Mouse (Mus musculus) hindbrain, embryonic 14.5 days (tissue): ENCODE measurements around the gene Kpna6. TPM values are rescaled to one million over a fixed set of nuclear protein-coding genes. Genes with fewer than 3 reads are reported as not detected.
A peak's percentile ranks its signal among the peaks of the same experiment; 100 is the strongest.

Experiments used
- ATAC-seq: fragments of 200-750 bp; cut with Nextera tagmentation; 2 replicates; pipeline ENCODE4 v1.8.0; 2017; ENCODE audit warnings: moderate number of reproducible peaks, mild to moderate bottlenecking, moderate TSS enrichment, moderate library complexity; ENCODE audit not compliant: low FRiP score
- DNase-seq: peaks from one replicate; pipeline ENCODE4 v3.0.0-alpha.2; 2015; ENCODE audit warnings: low spot score
- H3K27ac ChIP-seq: fragments of 300-500 bp; sonication (generic); 2 replicates; pipeline ENCODE4 v1.5.1; 2014; ENCODE audit warnings: mild to moderate bottlenecking, moderate library complexity
- H3K27me3 ChIP-seq: fragments of 300-500 bp; sonication (generic); 2 replicates; pipeline ENCODE4 v1.6.1; 2014; ENCODE audit warnings: mild to moderate bottlenecking, low read length, mixed read lengths; ENCODE audit not compliant: control insufficient read depth, insufficient read depth
- H3K36me3 ChIP-seq: fragments of 300-500 bp; sonication (generic); replicated peaks from 2 replicates; pipeline ENCODE4 v1.6.1; 2014; ENCODE audit not compliant: control insufficient read depth, insufficient read depth
- H3K4me1 ChIP-seq: fragments of 300-500 bp; sonication (generic); replicated peaks from 2 replicates; pipeline ENCODE4 v1.6.1; 2014; ENCODE audit warnings: antibody characterized with exemption, low read length, mixed read lengths; ENCODE audit not compliant: control insufficient read depth, insufficient read depth
- H3K4me2 ChIP-seq: fragments of 300-500 bp; sonication (generic); replicated peaks from 2 replicates; pipeline ENCODE4 v1.6.1; 2014; ENCODE audit warnings: mild to moderate bottlenecking, moderate library complexity
- H3K4me3 ChIP-seq: fragments of 300-500 bp; sonication (generic); replicated peaks from 2 replicates; pipeline ENCODE4 v1.5.1; 2014; ENCODE audit warnings: mild to moderate bottlenecking, low read length
- H3K9ac ChIP-seq: fragments of 300-500 bp; sonication (generic); 2 replicates; pipeline ENCODE4 v1.6.1; 2014
- H3K9me3 ChIP-seq: fragments of 300-500 bp; sonication (generic); 2 replicates; pipeline ENCODE4 v1.6.1; 2016; ENCODE audit warnings: low read length; ENCODE audit not compliant: control insufficient read depth
- WGBS: fragments of 180-500 bp; shearing (Covaris S2); extraction: QIAGEN DNeasy Blood & Tissue Kit; methylation state at CpG from one replicate; pipeline ENCODE4 v1.1.7; 2014; 5-methylcytosine and 5-hydroxymethylcytosine counted together
- microRNA-seq: library from miRNA; unstranded; fragments of <30 nt; microRNA quantifications from one replicate; pipeline ENCODE4, GENCODE M21; 2016
- polyA plus RNA-seq: library from polyadenylated mRNA; unstranded; fragments of >200 nt; fragmentation: Nextera tagmentation; extraction: Ambion mirVana; gene quantifications from 2 replicates; pipeline ENCODE4 v1.2.1, GENCODE M21; 2014

The Kpna6 gene
- polyA plus RNA-seq, 1 experiment from 2014 or later = 16.3 TPM

- Histone ChIP-seq H3K4me2 (no peak within 1 kb of the TSS), H3K27ac (no peak within 1 kb of the TSS), H3K9me3 (no peaks in the 10 kb centered on the region), H3K9ac (no peak within 1 kb of the TSS), H3K4me3 (no peak within 1 kb of the TSS), H3K4me1 (peaks cover 9% of the 10 kb centered on the region; the same call in 1 of the 2 replicates), H3K27me3 (no peaks in the 10 kb centered on the region), H3K36me3 (peaks cover 23% of the 10 kb centered on the region)
- ATAC-seq = no peak
- 76% methylated on average over 6 of the region's 6 CpGs for WGBS
- DNase-seq = no peak
These were observed 58.5 kb downstream of the Kpna6 start, which contains the start of gene Dcdc2b for GRCm38 (mm10) chr4:129614093-129614492. Gene Dcdc2b, minus strand, starts transcription at chr4:129614257.

DNA sequence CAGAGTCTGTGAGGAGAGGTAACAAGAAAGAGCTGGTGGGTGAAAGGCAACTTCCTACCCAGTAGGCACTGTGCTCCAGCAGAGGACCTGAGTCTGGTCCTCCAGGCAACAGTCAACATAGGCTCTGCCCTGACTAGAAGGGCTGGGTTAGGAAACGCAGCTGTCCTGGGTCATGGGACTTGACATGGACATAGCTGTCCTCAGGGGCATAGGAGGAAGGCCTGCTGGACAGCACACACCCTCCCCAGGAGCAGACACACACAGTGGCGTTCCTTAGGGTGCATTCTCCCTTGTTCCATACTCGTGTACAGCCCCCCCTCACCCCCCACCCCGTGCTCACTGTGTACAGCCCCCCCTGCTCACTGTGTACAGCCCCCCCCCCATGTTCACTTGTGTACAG is 62.1 kb downstream of the Kpna6 start:
- no peak overlapping the region for H3K27ac ChIP-seq
- H3K36me3 ChIP-seq = peaks cover 35% of the 10 kb centered on the region
- WGBS = 71% methylated on average over 4 of the region's 4 CpGs
- ATAC-seq = peak; percentile 28; the same call in 1 of the 2 replicates
- peaks cover 3% of the 10 kb centered on the region; the same call in 1 of the 2 replicates for H3K4me1 ChIP-seq
- no peak overlapping the region for H3K4me2 ChIP-seq
- no peaks in the 10 kb centered on the region for H3K27me3 ChIP-seq
- H3K9ac ChIP-seq = no peak overlapping the region
- no peaks in the 10 kb centered on the region for H3K9me3 ChIP-seq
- DNase-seq = no peak
- H3K4me3 ChIP-seq = no peak overlapping the region

- Histone ChIP-seq H3K36me3 (peaks cover 38% of the 10 kb centered on the region), H3K9me3 (no peaks in the 10 kb centered on the region), H3K9ac (no peak overlapping the region), H3K27ac (no peak overlapping the region), H3K4me1 (peaks cover 3% of the 10 kb centered on the region; the same call in 1 of the 2 replicates), H3K4me2 (no peak overlapping the region), H3K27me3 (no peaks in the 10 kb centered on the region), H3K4me3 (no peak overlapping the region)
- no peak for DNase-seq
- WGBS = 74% methylated on average over 4 of the region's 4 CpGs
- no peak for ATAC-seq
These were observed 62.5 kb downstream of the Kpna6 start for GRCm38 (mm10) chr4:129610026-129610425.

GRCm38 (mm10) chr4:129609139-129609631 is 63.4 kb downstream of the Kpna6 start:
- Histone ChIP-seq H3K27me3 (no peaks in the 10 kb centered on the region), H3K4me1 (peaks cover 3% of the 10 kb centered on the region; the same call in 1 of the 2 replicates), H3K4me2 (no peak overlapping the region), H3K9ac (no peak overlapping the region), H3K9me3 (no peaks in the 10 kb centered on the region), H3K4me3 (no peak overlapping the region), H3K36me3 (peaks cover 47% of the 10 kb centered on the region), H3K27ac (no peak overlapping the region)
- DNase-seq = no peak
- ATAC-seq = no peak
- WGBS = 85% methylated on average over 12 of the region's 12 CpGs

DNA sequence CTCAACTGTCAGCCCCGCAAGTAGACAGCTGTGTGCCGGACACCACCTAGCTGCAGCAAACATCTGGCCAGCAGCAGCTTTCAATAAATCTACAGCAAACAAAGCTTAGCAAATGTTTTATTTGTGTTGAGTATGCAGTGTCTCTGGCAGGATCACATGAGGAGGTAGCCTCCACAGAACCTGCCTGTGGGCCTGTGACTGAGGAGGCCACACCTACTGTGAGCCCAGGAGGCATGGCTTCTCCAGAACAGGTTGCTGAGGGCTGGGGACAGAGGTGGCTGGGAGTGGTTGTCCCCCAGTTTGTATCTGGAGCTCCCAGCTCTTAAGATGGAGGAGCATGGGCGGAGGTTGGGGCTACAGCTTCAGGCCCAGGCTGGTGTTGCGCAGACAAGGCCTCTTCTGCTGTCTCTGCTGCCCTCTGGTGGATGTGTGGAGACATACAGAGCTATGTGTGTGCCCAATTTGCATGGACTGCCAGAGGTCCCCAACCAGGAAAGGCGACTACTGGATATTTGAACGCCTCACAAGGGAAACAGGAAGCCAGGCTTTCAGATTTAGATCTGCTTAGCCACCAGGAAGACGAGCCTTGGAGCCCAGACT is 64.0 kb downstream of the Kpna6 start:
- no peaks in the 10 kb centered on the region for H3K9me3 ChIP-seq
- ATAC-seq = peak; percentile 84
- no peaks in the 10 kb centered on the region for H3K27me3 ChIP-seq
- no peak overlapping the region for H3K4me2 ChIP-seq
- peak overlapping the region; percentile 40 for H3K9ac ChIP-seq
- H3K27ac ChIP-seq = peak overlapping the region; percentile 64
- H3K36me3 ChIP-seq = peaks cover 52% of the 10 kb centered on the region
- 40% methylated on average over 7 of the region's 7 CpGs for WGBS
- peak; percentile 85 for DNase-seq
- H3K4me1 ChIP-seq = peaks cover 3% of the 10 kb centered on the region; the same call in 1 of the 2 replicates
- no peak overlapping the region for H3K4me3 ChIP-seq

GRCm38 (mm10) chr4:129600233-129601158 is 72.1 kb downstream of the Kpna6 start, which contains the start of the genes Eif3i and Tmem234:
Gene Eif3i, minus strand, starts transcription at chr4:129600648.
Gene Tmem234, plus strand, starts transcription at chr4:129600668.
- Histone ChIP-seq H3K9ac (peak within 1 kb of the TSS; percentile 97), H3K36me3 (peaks cover 51% of the 10 kb centered on the region), H3K27me3 (no peaks in the 10 kb centered on the region), H3K4me1 (peaks cover 26% of the 10 kb centered on the region), H3K9me3 (no peaks in the 10 kb centered on the region), H3K4me2 (peak within 1 kb of the TSS; percentile 91), H3K27ac (peak within 1 kb of the TSS; percentile 82), H3K4me3 (peak within 1 kb of the TSS; percentile 100)
- under 1% methylated on average over 72 of the region's 74 CpGs for WGBS
- DNase-seq (peak; percentile 84), ATAC-seq (peak; percentile 91)

Small RNAs within 50 kb of the gene (microRNA-seq; reads per million reads assigned to microRNA genes)
- gene Mir7016 = 1.6 reads per million, percentile 2 among the genes with 10 or more reads in this experiment

Other genes with a start within 250 kb of the Kpna6 start
- 15.0 and 17.6 TPM in 2 replicates for gene Zbtb8b, start 231.9 kb downstream of the Kpna6 start, polyA plus RNA-seq
- 29.5 and 33.8 TPM in 2 replicates for gene Bsdc1, start 211.2 kb downstream of the Kpna6 start, polyA plus RNA-seq
- 0.16 and 0.46 TPM in 2 replicates for gene Tssk3, start 181.7 kb downstream of the Kpna6 start, polyA plus RNA-seq
- 0.55 and 0.78 TPM in 2 replicates for gene Fam229a, start 181.6 kb downstream of the Kpna6 start, polyA plus RNA-seq
- 1,580 and 1,755 TPM in 2 replicates for gene Marcksl1, start 159.2 kb downstream of the Kpna6 start, polyA plus RNA-seq
- gene Hdac1, start 130.1 kb downstream of the Kpna6 start, polyA plus RNA-seq = 76.0 and 79.8 TPM in 2 replicates
- gene Lck, start 99.1 kb downstream of the Kpna6 start, polyA plus RNA-seq = 10.6 and 13.0 TPM in 2 replicates
- 0.39 and 1.0 TPM in 2 replicates for gene Fam167b, start 94.2 kb downstream of the Kpna6 start, polyA plus RNA-seq
- gene Eif3i, start 72.1 kb downstream of the Kpna6 start, polyA plus RNA-seq = 226 and 227 TPM in 2 replicates
- gene Tmem234, start 72.1 kb downstream of the Kpna6 start, polyA plus RNA-seq = 166 and 188 TPM in 2 replicates
- gene Dcdc2b, start 58.5 kb downstream of the Kpna6 start, polyA plus RNA-seq = 2.7 and 5.4 TPM in 2 replicates
- 28.5 and 31.3 TPM in 2 replicates for gene Iqcc, start 53.7 kb downstream of the Kpna6 start, polyA plus RNA-seq
- gene Ccdc28b, start 48.8 kb downstream of the Kpna6 start, polyA plus RNA-seq = 127 and 128 TPM in 2 replicates
- gene Txlna, start 31.7 kb downstream of the Kpna6 start, polyA plus RNA-seq = 48.5 and 52.9 TPM in 2 replicates
- gene Tmem39b, start 24.1 kb upstream of the Kpna6 start, polyA plus RNA-seq = 25.6 and 29.5 TPM in 2 replicates
- 120 and 125 TPM in 2 replicates for gene Khdrbs1, start 69.5 kb upstream of the Kpna6 start, polyA plus RNA-seq
- 199 and 211 TPM in 2 replicates for gene Ptp4a2, start 138.5 kb upstream of the Kpna6 start, polyA plus RNA-seq